Mouse (Mus musculus) urinary bladder, postnatal 25 days (tissue): Measurements from ENCODE around the gene Nudt1.

Experiments
- DNase-seq: peaks from one replicate; pipeline ENCODE4 v3.0.0; 2022; ENCODE audit warnings: low spot score

Gene Nudt1

DNA sequence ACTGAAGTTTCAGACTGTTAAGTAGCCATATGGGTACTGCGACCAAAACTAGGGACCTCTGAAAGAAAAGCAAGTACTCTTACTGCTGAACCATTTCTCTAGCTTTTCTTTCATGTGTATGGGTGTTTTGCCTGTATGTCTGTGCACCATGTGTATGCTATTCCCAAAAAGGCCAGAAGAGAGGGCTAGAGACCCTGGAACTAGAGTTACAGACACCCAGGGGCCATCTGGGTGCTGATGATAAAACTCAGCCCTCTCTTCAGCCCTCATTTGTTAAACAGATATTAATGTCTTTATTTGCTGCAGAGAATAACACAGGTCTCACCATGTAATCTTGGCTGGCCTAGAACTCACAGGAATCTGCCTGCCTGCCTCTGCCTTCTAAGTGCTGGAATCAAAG is 63.0 kb downstream of the Nudt1 start:
- no peak for DNase-seq

DNA sequence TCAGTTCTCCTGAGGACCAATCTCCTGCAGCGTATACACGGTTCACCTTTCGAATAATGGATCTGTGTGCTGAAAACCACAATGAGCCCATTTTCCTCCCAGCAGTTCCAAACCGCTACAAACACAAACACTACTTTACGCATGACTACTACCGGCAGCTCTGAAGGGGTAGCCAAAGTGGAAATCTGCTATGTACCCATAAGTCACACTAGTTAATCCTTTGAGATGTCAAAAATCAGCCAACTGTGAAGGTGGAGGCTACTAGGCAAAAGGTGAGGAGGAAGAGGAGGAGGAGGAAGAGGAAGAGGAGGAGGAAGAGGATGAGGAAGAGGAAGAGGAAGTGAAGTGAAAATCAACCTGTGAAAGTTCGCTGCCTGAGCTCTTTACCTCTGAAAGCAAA is 65.8 kb downstream of the Nudt1 start:
- no peak for DNase-seq
